Mouse (Mus musculus) stomach, postnatal 0 days (tissue): ENCODE results near the gene Ugp2. TPM values are rescaled to one million over a fixed set of nuclear protein-coding genes. Genes with fewer than 3 reads are reported as not detected.

ENCODE experiments used
- ATAC-seq: fragments of 200-750 bp; cut with Nextera tagmentation; 2 replicates; pipeline ENCODE4 v1.8.0; 2017; ENCODE audit not compliant: low FRiP score, low TSS enrichment
- DNase-seq: peaks from one replicate; pipeline ENCODE4 v3.0.0-alpha.2; 2016; ENCODE audit warnings: low spot score
- H3K27ac ChIP-seq: fragments of 300-500 bp; sonication (generic); replicated peaks from 2 replicates; pipeline ENCODE4 v1.5.1; 2014; ENCODE audit warnings: mild to moderate bottlenecking, control low read depth
- H3K27me3 ChIP-seq: fragments of 300-500 bp; sonication (generic); 2 replicates; pipeline ENCODE4 v1.6.1; 2014; ENCODE audit warnings: low read length; ENCODE audit not compliant: control insufficient read depth, insufficient read depth
- H3K36me3 ChIP-seq: fragments of 300-500 bp; sonication (generic); 2 replicates; pipeline ENCODE4 v1.6.1; 2014; ENCODE audit warnings: low read length, mixed read lengths; ENCODE audit not compliant: control insufficient read depth, insufficient read depth
- H3K4me1 ChIP-seq: fragments of 300-500 bp; sonication (generic); replicated peaks from 2 replicates; pipeline ENCODE4 v1.6.1; 2014; ENCODE audit warnings: antibody characterized with exemption; ENCODE audit not compliant: control insufficient read depth, insufficient read depth
- H3K4me2 ChIP-seq: fragments of 300-500 bp; sonication (generic); replicated peaks from 2 replicates; pipeline ENCODE4 v1.6.1; 2014; ENCODE audit warnings: low read depth, mild to moderate bottlenecking, control low read depth, moderate library complexity
- H3K4me3 ChIP-seq: fragments of 300-500 bp; sonication (generic); 2 replicates; pipeline ENCODE4 v1.5.1; 2014; ENCODE audit warnings: low read depth, low read length, control low read depth
- H3K9ac ChIP-seq: fragments of 300-500 bp; sonication (generic); 2 replicates; pipeline ENCODE4 v1.6.1; 2014; ENCODE audit warnings: mild to moderate bottlenecking, low read length, control low read depth, mixed read lengths
- H3K9me3 ChIP-seq: fragments of 300-500 bp; sonication (generic); 2 replicates; pipeline ENCODE4 v1.6.1; 2016; ENCODE audit warnings: low read length; ENCODE audit not compliant: control insufficient read depth
- CTCF ChIP-seq: IDR thresholded peaks from 2 replicates; pipeline ENCODE4 v1.5.1; 2016; ENCODE audit warnings: antibody characterized with exemption, low read depth, mild to moderate bottlenecking, moderate library complexity
- EP300 ChIP-seq: optimal IDR thresholded peaks from 2 replicates; pipeline ENCODE3; 2016; ENCODE audit warnings: antibody characterized with exemption
- WGBS: fragments of 180-500 bp; shearing (Covaris S2); extraction: QIAGEN DNeasy Blood & Tissue Kit; methylation state at CpG from one replicate; pipeline ENCODE4 v1.1.7; 2014; 5-methylcytosine and 5-hydroxymethylcytosine counted together
- polyA plus RNA-seq: library from polyadenylated mRNA; unstranded; fragments of >200 nt; fragmentation: Nextera tagmentation; extraction: Ambion mirVana; gene quantifications from 2 replicates; pipeline ENCODE4 v1.2.1, GENCODE M21; 2015

Ugp2 gene
- polyA plus RNA-seq, 1 experiment from 2014 or later = 124 TPM

DNA sequence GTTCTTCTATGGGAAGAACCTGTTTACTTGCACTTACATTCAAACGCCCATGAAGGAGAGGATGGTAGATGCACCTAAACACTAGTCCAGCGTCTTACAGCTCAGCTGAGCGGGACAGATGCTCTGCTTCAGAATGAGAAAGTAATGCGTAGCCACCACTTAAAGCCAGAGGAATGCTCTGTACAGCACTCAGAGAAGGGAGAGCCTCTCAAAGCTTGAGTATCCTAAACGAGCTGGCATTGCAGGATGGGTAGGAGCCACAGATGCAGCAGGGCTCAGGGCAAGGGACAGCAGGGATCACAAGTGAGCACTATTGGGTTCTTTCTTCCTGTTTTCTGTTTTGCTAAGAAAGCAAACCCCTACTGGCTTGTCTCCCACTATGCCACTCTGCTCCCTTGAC is 43.5 kb downstream of the Ugp2 start:
- Histone ChIP-seq H3K9me3 (no peaks in the 10 kb centered on the region), H3K36me3 (peaks cover 16% of the 10 kb centered on the region; the same call in 1 of the 2 replicates), H3K9ac (no peak overlapping the region)

GRCm38 (mm10) chr11:21326770-21327169 is 44.2 kb downstream of the Ugp2 start:
- H3K4me2 ChIP-seq = no peak overlapping the region
- TF ChIP-seq CTCF (peak; percentile 48), EP300 (no peak)
- peaks cover 18% of the 10 kb centered on the region for H3K36me3 ChIP-seq
- H3K4me3 ChIP-seq = no peak overlapping the region
- WGBS = 69% methylated on average over 2 of the region's 2 CpGs
- no peaks in the 10 kb centered on the region for H3K4me1 ChIP-seq
- DNase-seq (no peak), ATAC-seq (peak; percentile 65; the same call in 1 of the 2 replicates)
- H3K27ac ChIP-seq = no peak overlapping the region
- no peaks in the 10 kb centered on the region for H3K9me3 ChIP-seq
- no peak overlapping the region for H3K9ac ChIP-seq
- H3K27me3 ChIP-seq = no peaks in the 10 kb centered on the region

More for the DNA sequence above, 43.5 kb downstream of the Ugp2 start:
- H3K27me3 ChIP-seq = no peaks in the 10 kb centered on the region
- no peaks in the 10 kb centered on the region for H3K4me1 ChIP-seq
- ATAC-seq = no peak
- no peak overlapping the region for H3K4me2 ChIP-seq
- WGBS = 85% methylated on average over 5 of the region's 5 CpGs
- H3K4me3 ChIP-seq = no peak overlapping the region
- TF ChIP-seq CTCF (no peak), EP300 (no peak)
- H3K27ac ChIP-seq = no peak overlapping the region
- DNase-seq = no peak

- Histone ChIP-seq H3K9ac (no peak overlapping the region), H3K4me3 (no peak overlapping the region), H3K27me3 (no peaks in the 10 kb centered on the region), H3K9me3 (no peaks in the 10 kb centered on the region), H3K4me1 (no peaks in the 10 kb centered on the region), H3K4me2 (no peak overlapping the region), H3K27ac (no peak overlapping the region), H3K36me3 (peaks cover 17% of the 10 kb centered on the region)
- ATAC-seq (no peak), DNase-seq (no peak)
- no peak for TF ChIP-seq CTCF
- no peak for TF ChIP-seq EP300
- 94% methylated on average over 5 of the region's 5 CpGs for WGBS
These were observed 45.2 kb downstream of the Ugp2 start for GRCm38 (mm10) chr11:21325781-21326180.

- H3K9me3 ChIP-seq = no peaks in the 10 kb centered on the region
- H3K4me2 ChIP-seq = no peak overlapping the region
- ATAC-seq (no peak), DNase-seq (no peak)
- H3K27me3 ChIP-seq = no peaks in the 10 kb centered on the region
- 91% methylated on average over 3 of the region's 3 CpGs for WGBS
- H3K9ac ChIP-seq = no peak overlapping the region
- peaks cover 4% of the 10 kb centered on the region; the same call in 1 of the 2 replicates for H3K36me3 ChIP-seq
- no peaks in the 10 kb centered on the region for H3K4me1 ChIP-seq
- TF ChIP-seq CTCF (no peak), EP300 (no peak)
- no peak overlapping the region for H3K27ac ChIP-seq
- H3K4me3 ChIP-seq = no peak overlapping the region
These were observed 48.7 kb downstream of the Ugp2 start for GRCm38 (mm10) chr11:21322349-21322748.

DNA sequence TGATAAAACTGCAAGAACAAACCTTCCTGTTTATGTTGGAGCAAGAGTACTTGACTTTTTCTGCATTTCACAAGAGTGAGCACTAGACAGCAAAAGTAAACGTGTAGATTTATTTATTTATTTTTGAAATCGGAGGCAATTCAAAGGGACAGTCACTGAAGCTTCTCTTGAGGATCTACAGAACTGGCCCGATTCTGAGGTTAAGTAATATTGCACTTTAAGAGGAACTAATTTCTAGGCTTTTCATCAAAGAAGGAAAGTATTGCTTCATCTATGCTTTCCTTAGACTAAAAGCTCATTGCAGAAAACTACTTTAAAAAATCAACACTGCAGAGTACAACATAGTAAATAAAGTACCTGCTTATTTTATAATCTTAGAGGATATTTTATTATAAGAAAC is 49.4 kb downstream of the Ugp2 start:
- no peak for DNase-seq
- no peaks in the 10 kb centered on the region for H3K4me1 ChIP-seq
- H3K27me3 ChIP-seq = no peaks in the 10 kb centered on the region
- 54% methylated on average over 3 of the region's 3 CpGs for WGBS
- ATAC-seq = no peak
- no peak overlapping the region for H3K9ac ChIP-seq
- no peak overlapping the region for H3K4me3 ChIP-seq
- TF ChIP-seq EP300 (no peak), CTCF (no peak)
- no peaks in the 10 kb centered on the region for H3K9me3 ChIP-seq
- H3K27ac ChIP-seq = no peak overlapping the region
- peaks cover 4% of the 10 kb centered on the region; the same call in 1 of the 2 replicates for H3K36me3 ChIP-seq
- H3K4me2 ChIP-seq = no peak overlapping the region

DNA sequence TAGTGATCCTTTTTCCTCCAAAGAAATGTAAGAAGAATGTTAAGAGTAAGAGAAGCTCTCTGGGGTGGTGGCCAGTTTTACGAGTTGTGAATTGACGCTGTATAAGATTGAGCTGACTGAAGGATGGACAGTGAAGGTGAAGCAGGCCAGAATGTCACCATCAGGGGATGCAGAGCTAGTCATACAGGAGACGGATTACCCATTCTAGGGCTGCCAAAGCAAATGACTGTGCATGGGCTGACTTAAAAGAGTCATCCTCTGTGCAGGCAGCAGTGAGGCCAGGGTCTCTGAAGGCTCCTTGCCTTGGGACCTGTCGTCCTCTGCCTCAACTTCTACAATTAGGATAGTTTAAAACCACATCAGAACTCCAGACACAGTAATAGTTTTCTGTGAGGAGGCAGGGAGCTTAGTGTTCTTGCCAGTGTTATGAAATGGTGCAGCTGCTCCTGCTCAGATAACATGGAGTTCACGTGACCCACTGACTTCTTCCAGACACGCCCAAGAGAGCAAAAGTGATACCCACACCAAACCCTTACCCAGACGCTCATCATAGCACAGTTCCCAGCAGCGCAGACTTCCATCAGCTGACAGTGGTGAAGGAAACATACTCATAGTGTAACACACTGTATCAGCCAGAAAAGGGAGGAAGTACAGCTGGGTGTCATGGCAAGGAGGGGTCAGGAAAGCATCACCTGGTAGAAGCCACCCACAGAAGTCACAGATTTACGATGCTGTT is 56.9 kb downstream of the Ugp2 start:
- Histone ChIP-seq H3K27me3 (no peaks in the 10 kb centered on the region), H3K4me3 (no peak overlapping the region), H3K9ac (no peak overlapping the region), H3K27ac (no peak overlapping the region), H3K36me3 (peaks cover 4% of the 10 kb centered on the region; the same call in 1 of the 2 replicates), H3K4me1 (no peaks in the 10 kb centered on the region), H3K4me2 (no peak overlapping the region), H3K9me3 (no peaks in the 10 kb centered on the region)
- WGBS = 62% methylated on average over 9 of the region's 9 CpGs
- DNase-seq = no peak
- ATAC-seq = peak; percentile 18; the same call in 1 of the 2 replicates
- TF ChIP-seq EP300 (no peak), CTCF (no peak)
